Mouse (Mus musculus) liver, adult 2 months (tissue): Measurements from ENCODE around the gene Fbxl14.

Source experiments
- CTCF ChIP-seq: fragments of 200-500 bp; IDR thresholded peaks from 2 replicates; pipeline ENCODE4 v1.5.1; 2011; ENCODE audit warnings: low read depth, low read length, control low read depth
- POLR2A ChIP-seq: fragments of 200-500 bp; IDR thresholded peaks from 2 replicates; pipeline ENCODE4 v1.6.1; 2011; ENCODE audit warnings: low read length, control low read depth; ENCODE audit not compliant: insufficient read depth; ENCODE audit errors: extremely low read depth

GRCm38 (mm10) chr6:119473446-119473845 is 6.0 kb upstream of the Fbxl14 start:
- no peak for TF ChIP-seq CTCF
- TF ChIP-seq POLR2A, result no peak
